Mouse (Mus musculus) left cerebral cortex, postnatal 14 days (tissue): ENCODE results near the gene Klk1b8. TPM values are rescaled to one million over a fixed set of nuclear protein-coding genes. Genes with fewer than 3 reads are reported as not detected.
A peak's percentile ranks its signal among the peaks of the same experiment; 100 is the strongest.
"Not testable (repeated sequence)": the region's sequence is repeated elsewhere in the genome, so short reads cannot be mapped to it uniquely, and the experiment has no call there.

Source experiments
- DNase-seq, 2 experiments: peaks; one replicate each; pipeline ENCODE4 v3.0.0; 2021 to 2022; ENCODE audit warnings: low spot score in 2 of 2, mixed read lengths in 1 of 2
- intact Hi-C: fragments of 180-260 bp; cut with DNase I; formaldehyde crosslinking; loops from one replicate; pipeline ENCODE4 v1.15.1; 2025
- long read RNA-seq, 2 experiments: library from polyadenylated mRNA; stranded (forward); transcript quantifications; one replicate each; pipeline ENCODE4 v2.0.0; 2021
- total RNA-seq, 2 experiments: library from RNA; stranded (reverse); gene quantifications; 2 replicates each; pipeline ENCODE4 v1.2.3; 2021

The Klk1b8 gene
- not detected for total RNA-seq
- long read RNA-seq, experiment 1 = 0 reads
- long read RNA-seq, experiment 2 = 0 reads

- no peak for DNase-seq
- intact Hi-C loops = no loop called here
Measured at GRCm38 (mm10) chr7:43950364-43950763, at the start of gene Klk1b8. TSS of gene Klk1b8 (plus strand) at chr7:43950664.

DNA sequence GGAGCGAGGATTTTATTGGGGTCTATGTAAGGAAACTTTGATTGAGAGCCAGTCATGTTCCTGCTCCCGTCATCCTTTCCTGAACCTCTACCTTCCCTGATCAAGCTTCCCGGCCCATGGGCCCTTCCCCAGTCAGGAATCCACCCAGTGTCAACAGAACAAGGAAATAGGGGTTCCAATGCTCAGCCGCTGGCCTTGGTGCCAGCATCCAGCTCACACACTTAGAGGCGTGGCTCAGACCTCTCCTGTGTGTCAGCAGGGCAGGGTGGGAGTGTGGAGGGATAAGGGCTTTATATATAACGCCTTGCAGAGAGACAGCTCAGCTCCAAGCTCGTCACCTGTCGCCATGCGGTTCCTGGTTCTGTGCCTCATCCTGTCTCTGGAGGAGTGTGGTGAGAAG is 35.6 kb upstream of the Klk1b8 start:
- intact Hi-C loops = no loop called here
- no peak for DNase-seq

DNA sequence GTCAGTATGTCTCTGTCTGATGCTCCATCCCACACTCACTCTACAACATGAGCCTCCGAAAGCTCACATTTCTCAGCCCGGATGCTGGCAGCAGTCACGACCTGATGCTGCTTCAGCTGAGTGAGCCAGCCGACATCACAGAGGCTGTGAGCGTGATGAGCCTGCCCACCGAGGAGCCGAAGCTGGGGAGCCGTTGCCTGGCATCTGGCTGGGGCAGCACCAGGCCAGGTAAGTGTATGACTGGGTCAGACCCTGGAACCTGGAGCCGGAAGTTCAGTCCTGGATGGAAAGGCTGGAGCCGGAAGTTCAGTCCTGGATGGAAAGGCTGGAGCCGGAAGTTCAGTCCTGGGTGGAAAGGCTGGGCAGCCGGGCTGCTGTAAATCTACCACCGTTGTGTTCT is 32.0 kb upstream of the Klk1b8 start:
- intact Hi-C loops = no loop called here
- DNase-seq = no peak

DNA sequence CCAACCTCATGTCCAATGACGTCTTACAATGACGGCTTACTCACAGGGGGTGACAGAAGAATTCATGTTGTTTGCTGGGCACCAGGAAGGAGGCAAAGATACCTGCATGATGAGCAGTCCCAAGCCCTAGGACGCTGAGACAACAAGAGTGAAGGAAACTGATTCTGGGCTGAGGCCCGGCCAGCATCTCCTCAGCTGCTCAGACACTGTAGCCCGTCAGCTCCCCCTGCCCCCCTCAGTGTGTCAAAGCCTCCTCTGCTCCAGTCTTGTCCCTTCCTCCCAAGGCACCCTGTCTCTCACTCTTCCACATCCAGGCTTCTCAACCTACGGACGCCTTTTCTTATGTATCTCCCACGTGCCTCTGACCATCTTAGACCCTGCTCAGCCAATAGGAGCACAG is 31.6 kb upstream of the Klk1b8 start:
- no peak for DNase-seq
- intact Hi-C loops = no loop called here

DNA sequence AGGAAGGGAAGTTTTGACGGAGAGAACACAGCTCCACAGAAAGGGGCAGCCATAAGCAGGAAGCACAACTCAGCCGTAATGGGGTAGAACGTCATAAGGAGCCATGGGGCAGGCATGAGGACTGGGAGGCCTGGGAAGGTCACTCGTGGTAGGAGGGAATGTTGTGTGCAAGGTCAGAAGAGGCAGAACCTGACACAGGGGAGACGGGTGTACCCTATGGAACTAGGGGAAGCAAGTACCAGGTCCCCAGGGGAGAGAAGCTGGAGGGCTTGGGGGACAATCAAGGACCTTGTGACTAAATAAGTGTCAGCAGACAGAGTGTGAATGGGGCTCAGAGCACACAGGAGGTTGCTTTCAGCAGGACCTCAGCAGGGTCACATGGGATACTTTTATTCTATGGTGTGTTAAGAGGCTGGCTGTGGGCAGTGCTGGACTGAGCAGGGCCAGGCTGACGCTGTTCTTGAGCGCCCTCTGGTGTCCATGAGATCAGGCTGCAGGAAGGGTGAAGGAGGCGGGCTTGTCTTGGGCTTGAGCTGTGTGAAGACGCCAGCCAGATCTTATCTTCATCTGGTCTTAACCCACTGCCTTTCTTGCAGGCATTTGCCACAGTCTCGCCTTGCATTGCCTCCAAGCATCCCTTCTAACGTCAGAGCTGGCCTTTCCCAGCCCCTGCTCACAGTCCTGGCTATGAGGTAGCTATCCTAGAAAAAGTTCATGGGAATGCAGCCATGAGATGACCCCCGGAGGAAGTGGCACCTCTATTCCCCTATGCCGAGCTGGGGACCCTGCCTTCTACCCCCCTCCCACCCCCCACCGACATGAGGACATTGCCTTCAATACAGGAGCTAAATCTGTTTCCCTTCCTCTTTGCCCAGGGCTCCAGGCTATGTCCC is 30.7 kb upstream of the Klk1b8 start:
- intact Hi-C loops = no loop called here
- peak; percentile 77 to 82 for DNase-seq

DNA sequence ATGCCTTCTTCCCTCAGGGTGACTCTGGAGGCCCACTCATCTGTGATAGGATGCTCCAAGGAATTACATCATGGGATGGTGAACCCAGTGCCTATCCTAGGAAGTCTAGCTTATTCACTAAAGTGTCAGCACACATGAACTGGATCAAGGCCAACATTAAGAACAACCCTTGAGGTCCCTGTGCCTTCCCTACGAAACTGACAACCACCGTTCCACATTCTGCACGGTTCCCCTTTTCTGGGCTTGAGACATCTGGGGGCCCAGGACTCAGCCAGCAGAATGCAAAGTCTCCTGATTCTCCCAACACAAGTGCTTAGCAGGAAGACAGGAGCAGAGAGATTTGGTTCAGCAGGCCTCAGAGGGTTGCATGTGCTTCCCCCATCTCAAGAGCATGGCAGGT is 29.9 kb upstream of the Klk1b8 start:
- intact Hi-C loops = no loop called here
- DNase-seq = no peak

GRCm38 (mm10) chr7:43921087-43921486 is 29.4 kb upstream of the Klk1b8 start:
- no peak for DNase-seq
- intact Hi-C loops = no loop called here

GRCm38 (mm10) chr7:43921941-43922340 is 28.5 kb upstream of the Klk1b8 start:
- intact Hi-C loops = no loop called here
- DNase-seq = no peak

DNA sequence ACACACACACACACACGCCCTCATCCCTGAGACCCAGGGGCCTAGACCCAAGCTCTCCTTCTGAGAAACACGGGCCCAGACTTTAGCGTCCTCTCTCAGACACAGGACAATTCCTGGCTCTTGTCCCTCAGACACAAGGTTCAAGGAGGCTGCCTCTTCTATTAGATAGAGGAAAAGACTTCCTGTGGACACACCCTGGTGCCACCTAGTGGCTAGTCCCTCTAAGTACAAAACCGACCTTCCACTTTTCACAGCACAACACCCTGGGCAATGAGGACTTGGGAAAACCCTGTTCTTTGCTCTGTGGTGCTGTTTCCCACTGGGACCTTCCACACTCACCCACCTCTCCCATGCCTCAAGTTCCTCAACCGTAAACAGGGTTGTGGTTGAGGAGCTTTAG is 24.5 kb upstream of the Klk1b8 start:
- DNase-seq = no peak
- intact Hi-C loops = no loop called here

DNA sequence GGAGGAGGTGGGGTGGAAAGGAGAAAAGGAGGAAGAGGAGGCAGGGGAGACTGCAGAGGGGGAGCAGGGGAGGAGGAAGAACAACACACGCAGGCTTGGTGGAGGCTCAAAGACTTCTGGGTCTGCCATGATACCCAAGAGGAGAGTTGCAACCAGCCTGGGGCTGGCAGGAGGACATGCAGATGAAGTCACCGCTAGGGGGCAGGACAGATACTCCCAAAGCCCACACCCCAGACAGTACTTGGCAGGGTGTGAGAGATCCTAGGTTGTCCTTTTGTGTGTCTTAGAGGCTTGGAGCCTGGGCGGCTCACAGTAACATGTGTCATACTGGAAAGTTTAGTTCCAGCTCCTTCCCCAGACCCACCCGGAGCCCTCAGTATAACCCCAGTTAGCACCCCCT is 21.9 kb upstream of the Klk1b8 start:
- intact Hi-C loops = no loop called here
- no peak for DNase-seq

DNA sequence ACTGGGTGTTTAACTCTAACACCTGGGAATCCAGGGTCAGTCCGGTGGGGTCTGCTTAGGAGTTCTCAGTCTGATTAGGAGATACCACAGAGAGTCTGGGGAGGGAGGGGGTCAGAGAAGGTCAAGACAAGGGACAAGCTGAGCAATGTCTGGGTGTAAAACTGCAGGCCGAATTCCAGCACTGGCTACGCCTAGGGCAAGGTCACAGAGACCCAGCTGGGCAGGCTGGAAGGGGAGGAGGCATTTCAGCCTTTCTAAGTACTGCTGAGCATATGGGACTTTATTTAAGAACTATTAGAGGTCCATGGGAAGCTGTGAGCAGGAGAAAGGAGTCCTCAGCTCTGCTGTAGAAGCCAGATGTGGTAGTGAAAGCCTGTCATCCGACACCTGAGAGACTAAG is 18.1 kb upstream of the Klk1b8 start:
- DNase-seq = no peak
- intact Hi-C loops = no loop called here

- intact Hi-C loops = no loop called here
- DNase-seq = no peak
Measured at GRCm38 (mm10) chr7:43933440-43933839, 17.0 kb upstream of the Klk1b8 start, which contains the start of gene Klk15. TSS of gene Klk15 (plus strand) at chr7:43933740.

GRCm38 (mm10) chr7:43934747-43935146 is 15.7 kb upstream of the Klk1b8 start:
- no peak for DNase-seq
- intact Hi-C loops = no loop called here

DNA sequence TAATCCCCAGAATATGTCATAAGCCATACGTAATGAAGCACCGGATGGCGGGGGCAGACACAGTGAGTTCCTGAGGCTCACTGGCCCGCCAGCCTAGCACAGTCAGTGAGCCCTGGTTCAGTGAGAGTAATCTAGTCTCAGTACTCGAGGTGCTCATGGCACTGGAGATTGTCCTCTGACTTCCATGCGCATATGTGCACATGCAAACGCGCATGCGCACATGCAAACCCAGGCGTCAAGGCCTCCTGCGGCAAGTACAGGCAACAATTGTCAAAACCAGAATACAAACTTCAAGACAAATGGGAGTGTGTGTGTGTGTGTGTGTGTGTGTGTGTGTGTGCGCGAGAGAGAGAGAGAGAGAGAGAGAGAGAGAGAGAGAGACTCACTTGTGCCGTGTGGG is 13.9 kb upstream of the Klk1b8 start:
- no peak for DNase-seq
- intact Hi-C loops = no loop called here

- intact Hi-C loops, DNase-seq: not testable (repeated sequence)
Measured at GRCm38 (mm10) chr7:43942293-43942692, 8.2 kb upstream of the Klk1b8 start.

GRCm38 (mm10) chr7:43944727-43945264 is 5.7 kb upstream of the Klk1b8 start:
- no peak for DNase-seq
- intact Hi-C loops = no loop called here

DNA sequence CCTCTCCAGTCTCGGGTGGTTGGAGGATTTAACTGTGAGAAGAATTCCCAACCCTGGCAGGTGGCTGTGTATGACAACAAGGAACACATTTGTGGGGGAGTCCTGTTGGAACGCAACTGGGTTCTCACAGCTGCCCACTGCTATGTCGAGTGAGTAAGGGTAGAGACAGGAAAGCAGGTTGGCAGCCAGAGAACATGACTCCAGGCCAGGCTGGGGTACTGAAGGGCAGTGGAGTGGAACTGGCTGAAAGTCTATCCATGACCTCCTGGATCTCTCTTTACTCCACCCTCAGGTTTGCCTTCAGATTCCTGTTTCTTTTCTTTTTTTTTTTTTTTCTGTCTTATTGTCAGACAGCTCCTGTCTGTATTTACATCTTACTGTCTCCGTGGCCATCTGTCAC is 2.2 kb downstream of the Klk1b8 start:
- DNase-seq = peak; percentile 6 to 35
- intact Hi-C loops = no loop called here

DNA sequence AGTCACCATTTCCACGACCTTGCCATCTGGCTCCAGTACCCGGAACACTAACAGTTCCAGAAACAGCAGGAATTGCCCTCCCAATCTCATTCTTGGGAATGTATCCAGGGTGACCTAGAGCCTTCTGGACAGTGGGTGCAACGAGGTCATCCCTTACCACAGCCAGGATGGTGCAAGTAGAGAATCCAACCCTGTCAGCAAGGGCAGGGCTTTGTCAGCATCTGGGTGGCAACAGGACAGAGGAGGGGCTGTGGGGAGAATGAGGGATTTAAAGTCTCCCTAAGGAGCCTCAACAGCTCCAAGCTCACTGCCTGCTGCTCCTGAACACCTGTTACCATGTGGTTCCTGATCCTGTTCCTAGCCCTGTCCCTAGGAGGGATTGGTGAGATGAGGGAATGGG is 16.0 kb downstream of the Klk1b8 start, which contains the start of gene Klk1b1:
TSS of gene Klk1b1 (plus strand) at position 301 of the 400 bp plus-strand sequence.
- no peak for DNase-seq
- intact Hi-C loops = no loop called here

GRCm38 (mm10) chr7:43967058-43967457 is 16.6 kb downstream of the Klk1b8 start:
- intact Hi-C loops = no loop called here
- no peak for DNase-seq

- no peak for DNase-seq
- intact Hi-C loops = no loop called here
Measured at GRCm38 (mm10) chr7:43967612-43968011, 17.1 kb downstream of the Klk1b8 start.

GRCm38 (mm10) chr7:43975761-43976160 is 25.3 kb downstream of the Klk1b8 start, which contains the start of gene Klk1b9:
TSS of gene Klk1b9 (plus strand) at chr7:43976061.
- intact Hi-C loops, DNase-seq: not testable (repeated sequence)
